Mouse (Mus musculus): ENCODE results near the gene Lrrd1. TPM values are rescaled to one million over a fixed set of nuclear protein-coding genes. Genes with fewer than 3 reads are reported as not detected.
"Not testable (repeated sequence)": the region's sequence is repeated elsewhere in the genome, so short reads cannot be mapped to it uniquely, and the experiment has no call there.

Lrrd1 gene
- total RNA-seq (2021) = not detected
- long read RNA-seq, experiment 1 = 0 reads
- long read RNA-seq, experiment 2 = 0 reads

GRCm38 (mm10) chr5:3845026-3845425 lies at the start of gene Lrrd1:
Lrrd1 (plus strand) TSS chr5:3845173.
- DNase-seq (ENCODE audit: low spot score in 2 of 2) = no peak

GRCm38 (mm10) chr5:3797101-3797500 lies 47.9 kb upstream of the Lrrd1 start:
- DNase-seq (ENCODE audit: low spot score in 2 of 2) = not testable (repeated sequence)

- not testable (repeated sequence) for DNase-seq (ENCODE audit: low spot score in 2 of 2)
These were observed 46.3 kb upstream of the Lrrd1 start for GRCm38 (mm10) chr5:3798656-3799055.

- no peak for DNase-seq (ENCODE audit: low spot score in 2 of 2)
These were observed 44.9 kb upstream of the Lrrd1 start for GRCm38 (mm10) chr5:3800041-3800440.

GRCm38 (mm10) chr5:3800881-3801280 lies 44.1 kb upstream of the Lrrd1 start:
- DNase-seq (ENCODE audit: low spot score in 2 of 2) = no peak

GRCm38 (mm10) chr5:3801672-3802432 lies 43.1 kb upstream of the Lrrd1 start:
- DNase-seq (ENCODE audit: low spot score in 2 of 2) = no peak

GRCm38 (mm10) chr5:3802433-3803291 lies 42.3 kb upstream of the Lrrd1 start, which contains the start of the genes Ankib1 and Krit1:
Ankib1 (minus strand) TSS chr5:3802925.
Krit1 (plus strand) TSS chr5:3803184.
- peak; percentile 86 to 91 for DNase-seq (ENCODE audit: low spot score in 2 of 2)

GRCm38 (mm10) chr5:3803292-3804165 lies 41.4 kb upstream of the Lrrd1 start:
- DNase-seq (ENCODE audit: low spot score in 2 of 2) = no peak

- DNase-seq (ENCODE audit: low spot score in 2 of 2) = no peak
These were observed 36.5 kb upstream of the Lrrd1 start for GRCm38 (mm10) chr5:3808472-3808871.

- DNase-seq (ENCODE audit: low spot score in 2 of 2) = no peak
These were observed 10.9 kb upstream of the Lrrd1 start for GRCm38 (mm10) chr5:3834107-3834506.

- DNase-seq (ENCODE audit: low spot score in 2 of 2) = no peak
These were observed 25.2 kb downstream of the Lrrd1 start for GRCm38 (mm10) chr5:3870161-3870560.

GRCm38 (mm10) chr5:3872348-3872747 lies 27.4 kb downstream of the Lrrd1 start:
- DNase-seq (ENCODE audit: low spot score in 2 of 2) = no peak

GRCm38 (mm10) chr5:3873485-3873884 lies 28.5 kb downstream of the Lrrd1 start:
- no peak for DNase-seq (ENCODE audit: low spot score in 2 of 2)

GRCm38 (mm10) chr5:3886862-3887261 lies 41.9 kb downstream of the Lrrd1 start:
- not testable (repeated sequence) for DNase-seq (ENCODE audit: low spot score in 2 of 2)

GRCm38 (mm10) chr5:3889201-3889600 lies 44.2 kb downstream of the Lrrd1 start:
- DNase-seq (ENCODE audit: low spot score in 2 of 2) = no peak

GRCm38 (mm10) chr5:3893459-3894293 lies 48.7 kb downstream of the Lrrd1 start, which contains the start of gene Mterf1a:
Mterf1a (minus strand) TSS chr5:3893933.
- peak in 1 of 2 experiments; percentile 25 for DNase-seq (ENCODE audit: low spot score in 2 of 2)

- DNase-seq (ENCODE audit: low spot score in 2 of 2) = not testable (repeated sequence)
These were observed 49.3 kb downstream of the Lrrd1 start for GRCm38 (mm10) chr5:3894294-3894619.

- DNase-seq (ENCODE audit: low spot score in 2 of 2) = no peak
These were observed 60.5 kb downstream of the Lrrd1 start for GRCm38 (mm10) chr5:3905471-3905870.
